Mouse (Mus musculus) MEL (cell line): ENCODE data around the gene Gm45021. TPM values are rescaled to one million over a fixed set of nuclear protein-coding genes. Genes with fewer than 3 reads are reported as not detected.

Experiments
- DNase-seq: peaks from one replicate; pipeline ENCODE4 v3.0.0; 2011; ENCODE audit warnings: low read depth, low spot score
- H3K27ac ChIP-seq: 2 replicates; pipeline ENCODE4 v1.5.1; 2012; ENCODE audit warnings: low read depth, mild to moderate bottlenecking, control low read depth, low read length, moderate library complexity; ENCODE audit not compliant: control insufficient read depth
- H3K27me3 ChIP-seq, 2 experiments: fragments of 150-350 bp in 1 of 2; sonication (generic) in 1 of 2; 2 replicates each; pipeline ENCODE4 v1.6.1; 2012; ENCODE audit warnings: low read length in 2 of 2, mild to moderate bottlenecking in 2 of 2, improper control_type of control experiment in 1 of 2, moderate library complexity in 1 of 2; ENCODE audit not compliant: insufficient read depth in 2 of 2, control insufficient read depth in 1 of 2
- H3K36me3 ChIP-seq, 2 experiments: 2 replicates each; pipeline ENCODE4 v1.6.1; 2012 to 2014; ENCODE audit warnings: low read length in 2 of 2, improper control_type of control experiment in 1 of 2, inconsistent platforms in 1 of 2, mild to moderate bottlenecking in 1 of 2; ENCODE audit not compliant: insufficient read depth in 2 of 2, control insufficient read depth in 1 of 2
- H3K4me1 ChIP-seq, 2 experiments: fragments of 150-350 bp in 1 of 2; sonication (generic) in 1 of 2; 2 replicates each; pipeline ENCODE4 v1.6.1; 2012; ENCODE audit warnings: low read length in 2 of 2, improper control_type of control experiment in 1 of 2, mild to moderate bottlenecking in 1 of 2; ENCODE audit not compliant: insufficient read depth in 2 of 2, control insufficient read depth in 1 of 2
- H3K4me3 ChIP-seq, 2 experiments: fragments of 150-350 bp in 1 of 2; sonication (generic) in 1 of 2; 2 replicates each; pipeline ENCODE4 v1.5.1; 2012; ENCODE audit warnings: low read depth in 2 of 2, low read length in 2 of 2, mild to moderate bottlenecking in 2 of 2, moderate library complexity in 2 of 2, control low read depth in 1 of 2, improper control_type of control experiment in 1 of 2; ENCODE audit not compliant: control insufficient read depth in 1 of 2, insufficient read depth in 1 of 2
- H3K79me2 ChIP-seq: 2 replicates; pipeline ENCODE4 v1.6.1; 2012; ENCODE audit warnings: mild to moderate bottlenecking, low read length, moderate library complexity; ENCODE audit not compliant: control insufficient read depth, poor library complexity, insufficient read depth
- H3K9ac ChIP-seq: 2 replicates; pipeline ENCODE4 v1.6.1; 2012; ENCODE audit warnings: low read depth, mild to moderate bottlenecking, control low read depth, low read length, moderate library complexity; ENCODE audit not compliant: control insufficient read depth, poor library complexity, severe bottlenecking
- H3K9me3 ChIP-seq: fragments of 150-350 bp; sonication (generic); replicated peaks from 2 replicates; pipeline ENCODE4 v1.6.1; 2012; ENCODE audit warnings: mild to moderate bottlenecking, low read length, improper control_type of control experiment, moderate library complexity; ENCODE audit not compliant: insufficient read depth
- BHLHE40 ChIP-seq: IDR thresholded peaks from 2 replicates; pipeline ENCODE4 v1.6.1; 2012; ENCODE audit warnings: low read depth, mild to moderate bottlenecking, inconsistent platforms, low read length, improper control_type of control experiment, borderline replicate concordance
- CTCF ChIP-seq, 3 experiments: IDR thresholded peaks in 2 of 3; conservative IDR thresholded peaks in 1 of 3; 2 replicates each; pipeline ENCODE4 v1.5.1; 2011 to 2012; ENCODE audit warnings: low read length in 3 of 3, low read depth in 2 of 3, mild to moderate bottlenecking in 2 of 3, improper control_type of control experiment in 1 of 3, inconsistent platforms in 1 of 3, mixed read lengths in 1 of 3, moderate library complexity in 1 of 3; ENCODE audit not compliant: control insufficient read depth in 1 of 3, insufficient read depth in 1 of 3, poor library complexity in 1 of 3, severe bottlenecking in 1 of 3
- E2F4 ChIP-seq: IDR thresholded peaks from 2 replicates; pipeline ENCODE4 v1.6.1; 2011; ENCODE audit warnings: low read depth, low read length, improper control_type of control experiment, borderline replicate concordance
- ETS1 ChIP-seq: IDR thresholded peaks from 2 replicates; pipeline ENCODE4 v1.6.1; 2012; ENCODE audit warnings: low read depth, mild to moderate bottlenecking, inconsistent platforms, low read length, improper control_type of control experiment, moderate library complexity
- GABPA ChIP-seq: IDR thresholded peaks from 2 replicates; pipeline ENCODE4 v1.6.1; 2012; ENCODE audit warnings: low read depth, mild to moderate bottlenecking, inconsistent platforms, low read length, improper control_type of control experiment, moderate library complexity
- GATA1 ChIP-seq: IDR thresholded peaks from 2 replicates; pipeline ENCODE4 v1.6.1; 2011; ENCODE audit warnings: low read depth, low read length, improper control_type of control experiment
- HCFC1 ChIP-seq: IDR thresholded peaks from 2 replicates; pipeline ENCODE4 v1.6.1; 2012; ENCODE audit warnings: low read depth, mild to moderate bottlenecking, inconsistent platforms, low read length, improper control_type of control experiment, moderate library complexity
- JUND ChIP-seq: IDR thresholded peaks from 2 replicates; pipeline ENCODE4 v1.6.1; 2011; ENCODE audit warnings: low read depth, mild to moderate bottlenecking, improper control_type of control experiment, low read length
- KAT2A ChIP-seq: conservative IDR thresholded peaks from 2 replicates; pipeline ENCODE4 v1.6.1; 2012; ENCODE audit warnings: low read depth, low read length, improper control_type of control experiment, inconsistent platforms
- MAFK ChIP-seq: IDR thresholded peaks from 2 replicates; pipeline ENCODE4 v1.6.1; 2011; ENCODE audit warnings: low read depth, mild to moderate bottlenecking, low read length, improper control_type of control experiment, borderline replicate concordance
- MXI1 ChIP-seq: IDR thresholded peaks from 2 replicates; pipeline ENCODE4 v1.6.1; 2011; ENCODE audit warnings: mild to moderate bottlenecking, low read depth, low read length, improper control_type of control experiment
- MYB ChIP-seq: IDR thresholded peaks from 2 replicates; pipeline ENCODE4 v1.6.1; 2011; ENCODE audit warnings: mild to moderate bottlenecking, low read depth, low read length, improper control_type of control experiment
- POLR2AphosphoS5 ChIP-seq: IDR thresholded peaks from 2 replicates; pipeline ENCODE4 v1.6.1; 2012; ENCODE audit warnings: low read depth, borderline replicate concordance, mild to moderate bottlenecking, inconsistent platforms, low read length, moderate library complexity, mixed read lengths
- RAD21 ChIP-seq: IDR thresholded peaks from 2 replicates; pipeline ENCODE4 v1.6.1; 2011; ENCODE audit warnings: mild to moderate bottlenecking, low read depth, low read length, improper control_type of control experiment
- RCOR1 ChIP-seq: IDR thresholded peaks from 2 replicates; pipeline ENCODE4 v1.6.1; 2012; ENCODE audit warnings: low read depth, mild to moderate bottlenecking, inconsistent platforms, low read length, improper control_type of control experiment
- SMC3 ChIP-seq: IDR thresholded peaks from 2 replicates; pipeline ENCODE4 v1.6.1; 2011; ENCODE audit warnings: low read depth, low read length, improper control_type of control experiment
- TAL1 ChIP-seq: IDR thresholded peaks from 2 replicates; pipeline ENCODE4 v1.6.1; 2012; ENCODE audit warnings: mild to moderate bottlenecking, inconsistent platforms, low read length, moderate library complexity, mixed read lengths
- UBTF ChIP-seq: IDR thresholded peaks from 2 replicates; pipeline ENCODE4 v1.6.1; 2012; ENCODE audit warnings: low read depth, mild to moderate bottlenecking, inconsistent platforms, low read length, improper control_type of control experiment, moderate library complexity, borderline replicate concordance; ENCODE audit not compliant: insufficient read depth
- USF1 ChIP-seq: IDR thresholded peaks from 2 replicates; pipeline ENCODE4 v1.6.1; 2014; ENCODE audit warnings: low read depth, mild to moderate bottlenecking, inconsistent platforms, low read length, improper control_type of control experiment, moderate library complexity
- USF2 ChIP-seq, 2 experiments: IDR thresholded peaks; 2 replicates each; pipeline ENCODE4 v1.6.1; 2011 to 2012; ENCODE audit warnings: improper control_type of control experiment in 2 of 2, low read length in 2 of 2, borderline replicate concordance in 1 of 2, inconsistent platforms in 1 of 2, low read depth in 1 of 2, mild to moderate bottlenecking in 1 of 2; ENCODE audit not compliant: insufficient read depth in 1 of 2
- ZC3H11A ChIP-seq: IDR thresholded peaks from 2 replicates; pipeline ENCODE4 v1.6.1; 2012; ENCODE audit warnings: low read depth, mild to moderate bottlenecking, inconsistent platforms, low read length, improper control_type of control experiment
- ZKSCAN1 ChIP-seq: IDR thresholded peaks from 2 replicates; pipeline ENCODE4 v1.6.1; 2012; ENCODE audit warnings: low read depth, mild to moderate bottlenecking, inconsistent platforms, low read length, improper control_type of control experiment, moderate library complexity
- polyA plus RNA-seq, 2 experiments: library from polyadenylated mRNA; stranded (reverse) in 1 of 2; unstranded in 1 of 2; fragments of >175 nt in 1 of 2; fragments of >200 nt in 1 of 2; gene quantifications; 2 replicates each; pipeline versions ENCODE4 v1.2.1 to v1.2.4; 2012; ENCODE audit warnings: low replicate concordance in 2 of 2, low read depth in 1 of 2; ENCODE audit not compliant: insufficient read length in 2 of 2, insufficient read depth in 1 of 2, missing spikeins in 1 of 2
- total RNA-seq: library from RNA; depleted of rRNA; stranded (reverse); fragments of 300-350 nt; gene quantifications from 2 replicates; pipeline ENCODE4 v1.2.3, GENCODE M21; 2012

Gene Gm45021
- total and polyA plus RNA-seq, 3 experiments, result not detected

DNA sequence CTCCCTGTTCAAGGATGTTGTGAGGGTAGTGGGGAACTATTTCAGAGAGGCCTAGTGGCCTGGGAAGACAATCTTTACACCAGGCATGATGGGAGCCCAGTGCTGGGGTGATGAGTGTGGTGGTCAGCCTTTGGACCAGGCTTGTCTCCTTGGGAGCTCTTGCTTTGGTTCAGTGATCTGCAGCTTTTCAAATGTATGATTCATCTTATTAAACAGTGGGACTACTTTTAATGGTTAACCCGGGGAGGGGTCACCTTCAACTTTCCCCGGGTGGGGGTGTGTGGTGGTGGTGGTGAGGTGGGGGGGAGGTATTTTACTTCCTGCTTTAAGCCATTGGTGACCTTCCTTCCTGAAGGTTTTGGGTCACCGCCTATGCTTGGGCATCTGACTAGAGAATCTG is 39.0 kb downstream of the Gm45021 start:
- TF ChIP-seq MXI1, result no peak
- no peak for TF ChIP-seq ETS1
- TF ChIP-seq RAD21, result no peak
- TF ChIP-seq JUND, result no peak
- no peak for TF ChIP-seq CTCF (IDR thresholded peaks at IDR 0.05 in 2 of 3, conservative IDR thresholded peaks at IDR 0.05 in 1 of 3; ENCODE audit: control insufficient read depth in 1 of 3, insufficient read depth in 1 of 3, low read depth in 2 of 3, low read length in 3 of 3, poor library complexity in 1 of 3, severe bottlenecking in 1 of 3)
- no peak for TF ChIP-seq GATA1
- TF ChIP-seq TAL1, result no peak
- TF ChIP-seq ZC3H11A, result no peak
- TF ChIP-seq HCFC1, result no peak
- Histone ChIP-seq H3K9me3 (no peaks in the 10 kb centered on the region), H3K79me2 (no peaks in the 10 kb centered on the region), H3K27me3 (no peaks in the 10 kb centered on the region), H3K9ac (no peak overlapping the region), H3K4me3 (no peak overlapping the region), H3K27ac (no peak overlapping the region), H3K36me3 (no peaks in the 10 kb centered on the region), H3K4me1 (no peaks in the 10 kb centered on the region)
- DNase-seq, result no peak

DNA sequence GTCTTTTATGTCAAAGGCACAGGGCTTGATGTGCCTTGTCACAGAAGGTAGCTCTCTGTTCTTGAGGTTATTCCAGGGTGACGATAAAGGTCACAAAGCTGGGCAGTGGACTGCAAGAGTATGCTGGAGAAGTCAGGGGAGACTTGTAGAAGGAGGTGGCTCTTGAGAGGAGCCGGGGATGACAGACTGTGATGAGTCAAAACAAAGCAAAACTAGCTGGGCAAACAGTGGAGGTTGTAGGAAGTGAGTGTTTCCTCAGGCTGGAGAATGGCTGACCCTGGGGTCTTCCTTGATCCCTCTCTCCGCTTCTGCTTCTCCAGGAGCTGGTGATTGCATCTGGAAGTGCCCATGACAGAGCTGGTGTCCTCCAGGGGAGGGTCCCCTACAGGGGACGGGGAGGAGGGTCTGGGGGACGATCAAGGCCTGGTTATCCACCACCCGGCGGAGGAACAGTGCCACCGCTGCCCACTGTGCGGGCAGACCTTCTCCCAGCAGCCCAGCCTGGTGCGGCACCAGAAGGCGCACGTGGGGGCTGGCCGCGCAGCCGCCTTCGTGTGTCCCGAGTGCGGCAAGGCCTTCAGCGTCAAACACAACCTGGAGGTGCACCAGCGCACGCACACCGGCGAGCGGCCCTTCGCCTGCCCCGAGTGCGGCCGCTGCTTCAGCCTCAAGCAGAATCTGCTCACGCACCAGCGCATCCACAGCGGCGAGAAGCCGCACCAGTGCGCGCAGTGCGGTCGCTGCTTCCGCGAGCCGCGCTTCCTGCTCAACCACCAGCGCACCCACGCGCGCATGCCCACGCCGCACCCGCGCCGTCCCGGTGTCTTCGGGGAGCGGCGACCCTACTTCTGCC is 39.6 kb downstream of the Gm45021 start:
- Histone ChIP-seq H3K9ac (no peak overlapping the region), H3K4me3 (no peak overlapping the region), H3K4me1 (no peaks in the 10 kb centered on the region), H3K27ac (no peak overlapping the region), H3K79me2 (no peaks in the 10 kb centered on the region), H3K27me3 (no peaks in the 10 kb centered on the region), H3K9me3 (no peaks in the 10 kb centered on the region), H3K36me3 (no peaks in the 10 kb centered on the region)
- DNase-seq, result no peak
- TF ChIP-seq UBTF, result no peak
- TF ChIP-seq MXI1, result no peak
- TF ChIP-seq HCFC1, result no peak
- no peak for TF ChIP-seq RCOR1
- no peak for TF ChIP-seq KAT2A
- TF ChIP-seq SMC3, result no peak
- TF ChIP-seq, all 39 proteins: peak for 0

GRCm38 (mm10) chr6:48629661-48630034 is 40.2 kb downstream of the Gm45021 start:
- no peak overlapping the region for H3K4me3 ChIP-seq
- TF ChIP-seq MXI1, result no peak
- no peak for TF ChIP-seq GATA1
- TF ChIP-seq SMC3, result no peak
- no peak for TF ChIP-seq MYB
- no peak for TF ChIP-seq HCFC1
- TF ChIP-seq ZKSCAN1, result no peak
- no peak for TF ChIP-seq ETS1
- TF ChIP-seq USF1, result no peak
- no peak for TF ChIP-seq CTCF (IDR thresholded peaks at IDR 0.05 in 2 of 3, conservative IDR thresholded peaks at IDR 0.05 in 1 of 3; ENCODE audit: control insufficient read depth in 1 of 3, insufficient read depth in 1 of 3, low read depth in 2 of 3, low read length in 3 of 3, poor library complexity in 1 of 3, severe bottlenecking in 1 of 3)
- no peak for TF ChIP-seq BHLHE40
- TF ChIP-seq GABPA, result no peak
- no peak for TF ChIP-seq E2F4
- TF ChIP-seq POLR2AphosphoS5, result no peak
- no peak for TF ChIP-seq MAFK
- no peak for TF ChIP-seq USF2 (IDR thresholded peaks at IDR 0.05; ENCODE audit: borderline replicate concordance in 1 of 2, insufficient read depth in 1 of 2, low read depth in 1 of 2, low read length in 2 of 2)
- DNase-seq, result no peak
- no peak overlapping the region for H3K9ac ChIP-seq
- H3K36me3 ChIP-seq, result no peaks in the 10 kb centered on the region
- H3K27me3 ChIP-seq, result no peaks in the 10 kb centered on the region
- no peak overlapping the region for H3K27ac ChIP-seq
- H3K9me3 ChIP-seq, result no peaks in the 10 kb centered on the region
- no peaks in the 10 kb centered on the region for H3K79me2 ChIP-seq
- no peaks in the 10 kb centered on the region for H3K4me1 ChIP-seq
